ENCODE assay signal across 9 mouse cellular contexts in genomic region chr19:43665441-43666048, GRCm38 (mm10). TPM values are rescaled to one million over a fixed set of nuclear protein-coding genes. Genes with fewer than 3 reads are reported as not detected.
DNase-seq lines count a peak whose midpoint lies in the region; ATAC-seq and TF ChIP-seq lines count a peak whose summit lies in the region.
"Had no signal": no experiment of that assay in that cellular context is flagged by ENCODE, and none has a peak within 500 bp of the region (broad histone marks: within the 10 kb centered on the region; RNA-seq: fewer than 3 reads in every experiment).

No protein-coding gene starts in this region.

- H3K4me2 ChIP-seq in hindbrain, embryonic 11.5 days (replicated peaks; ENCODE audit: low read depth, low read length): no peak overlapping the region
- H3K4me2 ChIP-seq in hindbrain, embryonic 16.5 days (ENCODE audit: low read length): no peak overlapping the region
- H3K4me2 ChIP-seq in embryonic facial prominence, embryonic 11.5 days (ENCODE audit: low read depth, low read length): no peak overlapping the region
- H3K4me2 ChIP-seq in lung, embryonic 14.5 days: no peak overlapping the region
- H3K4me2 ChIP-seq: embryonic facial prominence, embryonic 15.5 days had no signal

- H3K4me3 ChIP-seq in hindbrain, embryonic 11.5 days (ENCODE audit: low read depth, low read length): no peak overlapping the region
- H3K4me3 ChIP-seq in hindbrain, embryonic 16.5 days (ENCODE audit: low read length): no peak overlapping the region
- no peak overlapping the region for H3K4me3 ChIP-seq in embryonic facial prominence, embryonic 11.5 days (ENCODE audit: low read depth, low read length)
- H3K4me3 ChIP-seq in lung, embryonic 14.5 days (ENCODE audit: low read depth, low read length): no peak overlapping the region
- H3K4me3 ChIP-seq: embryonic facial prominence, embryonic 15.5 days had no signal

- H3K27ac ChIP-seq in hindbrain, embryonic 11.5 days (ENCODE audit: low read depth, low read length): no peak overlapping the region
- H3K27ac ChIP-seq in hindbrain, embryonic 16.5 days (ENCODE audit: low read depth, low read length): no peak overlapping the region
- H3K27ac ChIP-seq in embryonic facial prominence, embryonic 11.5 days (replicated peaks; ENCODE audit: low read depth, low read length): no peak overlapping the region
- no peak overlapping the region for H3K27ac ChIP-seq in lung, embryonic 14.5 days (ENCODE audit: low read depth)
- H3K27ac ChIP-seq: embryonic facial prominence, embryonic 15.5 days had no signal

- H3K36me3 ChIP-seq in hindbrain, embryonic 11.5 days (ENCODE audit: control insufficient read depth, insufficient read depth, low read length): no peaks in the 10 kb centered on the region
- peaks cover 11% of the 10 kb centered on the region for H3K36me3 ChIP-seq in hindbrain, embryonic 16.5 days (ENCODE audit: control insufficient read depth, insufficient read depth, low read length)
- H3K36me3 ChIP-seq in embryonic facial prominence, embryonic 11.5 days (replicated peaks; ENCODE audit: control insufficient read depth, insufficient read depth, low read depth, low read length): no peaks in the 10 kb centered on the region; the same call in none of the 2 replicates
- H3K36me3 ChIP-seq in lung, embryonic 14.5 days (ENCODE audit: insufficient read depth): peaks cover 35% of the 10 kb centered on the region

- 59% methylated on average over 12 of the region's 12 CpGs for WGBS in hindbrain, embryonic 11.5 days
- WGBS in hindbrain, embryonic 16.5 days: 49% methylated on average over 12 of the region's 12 CpGs
- 52% methylated on average over 12 of the region's 12 CpGs for WGBS in embryonic facial prominence, embryonic 11.5 days
- 48% methylated on average over 12 of the region's 12 CpGs for WGBS in lung, embryonic 14.5 days

- no peak overlapping the region for H3K9ac ChIP-seq in hindbrain, embryonic 11.5 days (ENCODE audit: low read depth, low read length)
- H3K9ac ChIP-seq in hindbrain, embryonic 16.5 days (ENCODE audit: low read depth, low read length): no peak overlapping the region
- H3K9ac ChIP-seq in embryonic facial prominence, embryonic 11.5 days (replicated peaks; ENCODE audit: low read length): no peak overlapping the region
- no peak overlapping the region for H3K9ac ChIP-seq in lung, embryonic 14.5 days
- H3K9ac ChIP-seq: embryonic facial prominence, embryonic 15.5 days had no signal

- TF ChIP-seq CTCF in lung, embryonic 14.5 days (IDR thresholded peaks at IDR 0.05; ENCODE audit: low read depth): peak; percentile 80

- DNase-seq in hindbrain, embryonic 11.5 days (ENCODE audit: low spot score): peak; percentile 67
- peak; percentile 65 to 68 for DNase-seq in B cell, adult 2 months
- peak; percentile 81 for DNase-seq in NIH3T3 (ENCODE audit: low read depth)
- DNase-seq in embryonic facial prominence, embryonic 11.5 days (ENCODE audit: low spot score): peak; percentile 74
- peak; percentile 82 for DNase-seq in lung, embryonic 14.5 days
- peak; percentile 44 for DNase-seq in thymus, postnatal 14 days
- DNase-seq in ovary, postnatal 36 days (ENCODE audit: low spot score): no peak

- no peaks in the 10 kb centered on the region for H3K4me1 ChIP-seq in hindbrain, embryonic 11.5 days (replicated peaks; ENCODE audit: control insufficient read depth, insufficient read depth, low read length)
- no peaks in the 10 kb centered on the region for H3K4me1 ChIP-seq in hindbrain, embryonic 16.5 days (ENCODE audit: control insufficient read depth, insufficient read depth, low read depth, low read length)
- no peaks in the 10 kb centered on the region; the same call in 1 of the 2 replicates for H3K4me1 ChIP-seq in embryonic facial prominence, embryonic 11.5 days (ENCODE audit: control insufficient read depth, insufficient read depth, low read length)
- no peaks in the 10 kb centered on the region for H3K4me1 ChIP-seq in lung, embryonic 14.5 days (ENCODE audit: insufficient read depth)

- no peaks in the 10 kb centered on the region for H3K27me3 ChIP-seq in hindbrain, embryonic 11.5 days (ENCODE audit: control insufficient read depth, insufficient read depth, low read length)
- no peaks in the 10 kb centered on the region for H3K27me3 ChIP-seq in hindbrain, embryonic 16.5 days (replicated peaks; ENCODE audit: control insufficient read depth, insufficient read depth, low read length)
- H3K27me3 ChIP-seq in embryonic facial prominence, embryonic 11.5 days (ENCODE audit: control insufficient read depth, insufficient read depth, low read length): no peaks in the 10 kb centered on the region
- H3K27me3 ChIP-seq in lung, embryonic 14.5 days (ENCODE audit: insufficient read depth, low read length): no peaks in the 10 kb centered on the region
- H3K27me3 ChIP-seq: embryonic facial prominence, embryonic 15.5 days had no signal

- ATAC-seq in hindbrain, embryonic 11.5 days (ENCODE audit: low FRiP score): no peak
- no peak for ATAC-seq in hindbrain, embryonic 16.5 days
- ATAC-seq in embryonic facial prominence, embryonic 11.5 days (replicated peaks; ENCODE audit: insufficient number of reproducible peaks, low FRiP score, low TSS enrichment, low read depth): no peak
- ATAC-seq in lung, embryonic 14.5 days (ENCODE audit: insufficient read depth): no peak

- no peaks in the 10 kb centered on the region for H3K9me3 ChIP-seq in hindbrain, embryonic 11.5 days (ENCODE audit: control insufficient read depth, low read length)
- no peaks in the 10 kb centered on the region for H3K9me3 ChIP-seq in hindbrain, embryonic 16.5 days (ENCODE audit: control insufficient read depth, low read length)
- no peaks in the 10 kb centered on the region for H3K9me3 ChIP-seq in embryonic facial prominence, embryonic 11.5 days (replicated peaks; ENCODE audit: control insufficient read depth, low read length)
- no peaks in the 10 kb centered on the region for H3K9me3 ChIP-seq in lung, embryonic 14.5 days (ENCODE audit: low read depth, low read length)
- H3K9me3 ChIP-seq: embryonic facial prominence, embryonic 15.5 days had no signal

RNA-seq across cellular contexts. Expression of gene Slc25a28, which starts 9.1 kb away (rescaled TPM):
- 9.1 and 10.9 TPM in 2 replicates for polyA plus RNA-seq in hindbrain, embryonic 11.5 days (2014; fragmentation: Nextera tagmentation; extraction: Ambion mirVana)
- 14.6 and 15.2 TPM in 2 replicates for polyA plus RNA-seq in hindbrain, embryonic 16.5 days (2015; fragmentation: Nextera tagmentation; extraction: Ambion mirVana)
- 9.2 and 9.7 TPM in 2 replicates for polyA plus RNA-seq in embryonic facial prominence, embryonic 11.5 days (2014; fragmentation: Nextera tagmentation; extraction: Ambion mirVana)
- 12.1 and 13.0 TPM in 2 replicates for polyA plus RNA-seq in lung, embryonic 14.5 days (2014; fragmentation: Nextera tagmentation; extraction: Ambion mirVana)

RNA-seq across cellular contexts. Expression of gene Entpd7, which starts 23.9 kb away (rescaled TPM):
- 13.9 and 15.4 TPM in 2 replicates for polyA plus RNA-seq in hindbrain, embryonic 11.5 days (2014; fragmentation: Nextera tagmentation; extraction: Ambion mirVana)
- polyA plus RNA-seq in hindbrain, embryonic 16.5 days (2015; fragmentation: Nextera tagmentation; extraction: Ambion mirVana): 8.1 and 8.3 TPM in 2 replicates
- polyA plus RNA-seq in embryonic facial prominence, embryonic 11.5 days (2014; fragmentation: Nextera tagmentation; extraction: Ambion mirVana): 9.6 and 11.4 TPM in 2 replicates
- polyA plus RNA-seq in lung, embryonic 14.5 days (2014; fragmentation: Nextera tagmentation; extraction: Ambion mirVana): 15.1 and 15.2 TPM in 2 replicates

RNA-seq across cellular contexts. Expression of gene Nkx2-3, which starts 53.4 kb away (rescaled TPM):
- 0.20 and 0.38 TPM in 2 replicates for polyA plus RNA-seq in hindbrain, embryonic 11.5 days (2014; fragmentation: Nextera tagmentation; extraction: Ambion mirVana)
- 0.19 TPM in 1 of 2 replicates, not detected in the other for polyA plus RNA-seq in hindbrain, embryonic 16.5 days (2015; fragmentation: Nextera tagmentation; extraction: Ambion mirVana)
- polyA plus RNA-seq in embryonic facial prominence, embryonic 11.5 days (2014; fragmentation: Nextera tagmentation; extraction: Ambion mirVana): 2.0 and 2.7 TPM in 2 replicates
- not detected in 2 replicates for polyA plus RNA-seq in lung, embryonic 14.5 days (2014; fragmentation: Nextera tagmentation; extraction: Ambion mirVana)
